Mouse (Mus musculus) small intestine, adult 2 months (tissue): ENCODE results near the gene Hoxa10. TPM values are rescaled to one million over a fixed set of nuclear protein-coding genes. Genes with fewer than 3 reads are reported as not detected.

Experiments used
- H3K27ac ChIP-seq: fragments of 200-500 bp; 2 replicates; pipeline ENCODE4 v1.5.1; 2012; ENCODE audit warnings: low read depth, low read length, control low read depth, inconsistent platforms; ENCODE audit not compliant: insufficient read depth
- H3K27me3 ChIP-seq: fragments of 200-500 bp; 2 replicates; pipeline ENCODE4 v1.6.1; 2012; ENCODE audit warnings: mild to moderate bottlenecking, moderate library complexity, low read length, inconsistent platforms; ENCODE audit not compliant: control insufficient read depth, insufficient read depth
- H3K36me3 ChIP-seq: fragments of 200-500 bp; 2 replicates; pipeline ENCODE4 v1.6.1; 2012; ENCODE audit warnings: mild to moderate bottlenecking, low read length, control low read depth, inconsistent platforms; ENCODE audit not compliant: control insufficient read depth, insufficient read depth
- H3K4me1 ChIP-seq: fragments of 200-500 bp; 2 replicates; pipeline ENCODE4 v1.6.1; 2012; ENCODE audit warnings: low read length, inconsistent platforms, mixed read lengths; ENCODE audit not compliant: control insufficient read depth, insufficient read depth, insufficient read length
- H3K4me3 ChIP-seq: fragments of 200-500 bp; 2 replicates; pipeline ENCODE4 v1.5.1; 2012; ENCODE audit warnings: low read depth, mild to moderate bottlenecking, control low read depth, inconsistent platforms, low read length, moderate library complexity
- CTCF ChIP-seq: fragments of 200-500 bp; IDR thresholded peaks from 2 replicates; pipeline ENCODE4 v1.5.1; 2012; ENCODE audit warnings: low read depth, mild to moderate bottlenecking, control low read depth, inconsistent platforms, low read length, moderate library complexity, mixed read lengths; ENCODE audit not compliant: insufficient replicate concordance, insufficient read length; ENCODE audit errors: extremely low read depth
- POLR2A ChIP-seq: fragments of 200-500 bp; IDR thresholded peaks from 2 replicates; pipeline ENCODE4 v1.6.1; 2012; ENCODE audit warnings: low read depth, mild to moderate bottlenecking, control low read depth, inconsistent platforms, low read length, moderate library complexity
- WGBS: fragments of 180-500 bp; shearing (Covaris S2); methylation state at CpG from one replicate; pipeline ENCODE4 v1.1.7; 2018; 5-methylcytosine and 5-hydroxymethylcytosine counted together
- polyA plus RNA-seq: library from polyadenylated mRNA; depleted of rRNA; stranded (reverse); fragments of >200 nt; gene quantifications from 2 replicates; pipeline ENCODE4 v1.2.3, GENCODE M21; 2012

The Hoxa10 gene
- polyA plus RNA-seq, 1 experiment = not detected

DNA sequence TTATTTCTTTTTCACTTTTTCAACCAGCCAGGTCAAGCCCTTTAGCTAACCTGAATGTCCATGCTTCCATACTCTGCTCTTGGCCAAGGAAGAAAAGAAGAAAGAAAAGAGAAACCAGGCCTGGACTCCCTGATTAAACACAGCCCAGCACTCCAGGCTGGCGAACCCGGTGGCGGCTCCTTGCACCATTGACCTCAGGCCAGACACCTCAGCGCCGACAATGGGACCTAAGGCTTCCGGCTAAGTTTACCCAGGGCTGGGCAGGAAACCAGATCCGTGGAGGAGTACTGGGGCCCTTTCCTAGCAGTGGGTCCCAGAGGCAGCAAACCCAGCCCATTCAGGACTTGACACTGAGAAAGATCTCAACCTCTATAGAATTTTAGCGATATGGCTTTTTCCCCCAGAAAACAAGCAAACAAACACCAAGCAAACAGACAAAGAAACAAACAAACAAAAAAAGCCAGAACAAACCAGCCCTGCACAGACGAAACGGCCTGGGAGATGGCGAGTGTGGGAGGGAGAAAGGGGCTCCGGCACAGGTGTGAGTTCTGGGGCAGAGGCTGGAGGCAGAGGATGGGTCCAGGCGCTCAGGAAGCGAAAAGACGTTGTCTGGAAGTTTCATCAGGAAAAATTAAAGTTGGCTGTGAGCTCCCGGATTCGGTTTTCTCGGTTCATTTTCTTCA is 8.6 kb downstream of the Hoxa10 start:
- TF ChIP-seq POLR2A = no peak
- TF ChIP-seq CTCF = no peak
- Histone ChIP-seq H3K4me1 (no peaks in the 10 kb centered on the region; the same call in 1 of the 2 replicates), H3K36me3 (no peaks in the 10 kb centered on the region), H3K27ac (no peak overlapping the region), H3K27me3 (peaks cover 87% of the 10 kb centered on the region), H3K4me3 (no peak overlapping the region)
- 4% methylated on average over 18 of the region's 18 CpGs for WGBS

DNA sequence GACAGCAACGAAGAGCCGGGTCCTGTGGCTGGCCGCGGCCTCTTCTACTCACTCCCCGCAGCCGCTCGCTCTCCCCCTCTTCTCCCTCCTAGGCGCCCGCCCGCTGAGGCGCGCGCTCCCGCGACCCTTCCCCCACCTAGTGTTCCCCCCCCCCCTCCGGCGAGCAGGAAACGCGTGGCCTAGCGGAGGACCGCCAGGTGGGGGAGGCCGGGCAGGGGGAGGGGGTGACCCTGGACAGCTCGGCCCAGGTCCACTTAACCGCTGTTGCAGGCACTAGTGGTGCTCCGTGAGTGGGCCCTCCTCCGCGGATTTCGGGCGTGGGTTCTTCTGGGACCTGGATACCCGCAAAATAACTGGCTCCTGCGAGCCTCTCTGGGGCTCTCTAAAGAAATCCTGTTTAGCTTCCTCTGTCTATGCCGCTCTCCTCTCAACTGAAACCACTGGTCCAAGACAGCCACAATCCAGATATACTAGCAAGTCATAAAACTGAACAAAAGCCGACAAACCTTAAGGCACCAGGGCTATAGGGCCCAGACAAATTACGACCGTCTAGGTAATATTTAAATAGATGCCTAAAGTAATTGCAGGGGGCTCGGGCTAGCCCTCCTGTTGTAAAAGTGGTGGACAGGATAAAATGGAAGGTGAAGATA is 10.0 kb downstream of the Hoxa10 start, which contains the start of gene Hoxa9:
Gene Hoxa9, minus strand, starts transcription at position 574 of the 650 bp plus-strand sequence.
- Histone ChIP-seq H3K4me1 (peaks cover 4% of the 10 kb centered on the region; the same call in 1 of the 2 replicates), H3K27ac (no peak within 1 kb of the TSS), H3K27me3 (peaks cover 92% of the 10 kb centered on the region), H3K36me3 (no peaks in the 10 kb centered on the region), H3K4me3 (no peak within 1 kb of the TSS)
- TF ChIP-seq CTCF = no peak
- TF ChIP-seq POLR2A = no peak
- 4% methylated on average over 23 of the region's 36 CpGs for WGBS

- Histone ChIP-seq H3K4me1 (peaks cover 4% of the 10 kb centered on the region; the same call in 1 of the 2 replicates), H3K27me3 (peaks cover 92% of the 10 kb centered on the region), H3K36me3 (no peaks in the 10 kb centered on the region), H3K27ac (no peak overlapping the region), H3K4me3 (no peak overlapping the region)
- TF ChIP-seq CTCF (no peak), POLR2A (no peak)
- WGBS = 4% methylated on average over 44 of the region's 44 CpGs
Measured at GRCm38 (mm10) chr6:52229558-52230416, 10.9 kb downstream of the Hoxa10 start.

DNA sequence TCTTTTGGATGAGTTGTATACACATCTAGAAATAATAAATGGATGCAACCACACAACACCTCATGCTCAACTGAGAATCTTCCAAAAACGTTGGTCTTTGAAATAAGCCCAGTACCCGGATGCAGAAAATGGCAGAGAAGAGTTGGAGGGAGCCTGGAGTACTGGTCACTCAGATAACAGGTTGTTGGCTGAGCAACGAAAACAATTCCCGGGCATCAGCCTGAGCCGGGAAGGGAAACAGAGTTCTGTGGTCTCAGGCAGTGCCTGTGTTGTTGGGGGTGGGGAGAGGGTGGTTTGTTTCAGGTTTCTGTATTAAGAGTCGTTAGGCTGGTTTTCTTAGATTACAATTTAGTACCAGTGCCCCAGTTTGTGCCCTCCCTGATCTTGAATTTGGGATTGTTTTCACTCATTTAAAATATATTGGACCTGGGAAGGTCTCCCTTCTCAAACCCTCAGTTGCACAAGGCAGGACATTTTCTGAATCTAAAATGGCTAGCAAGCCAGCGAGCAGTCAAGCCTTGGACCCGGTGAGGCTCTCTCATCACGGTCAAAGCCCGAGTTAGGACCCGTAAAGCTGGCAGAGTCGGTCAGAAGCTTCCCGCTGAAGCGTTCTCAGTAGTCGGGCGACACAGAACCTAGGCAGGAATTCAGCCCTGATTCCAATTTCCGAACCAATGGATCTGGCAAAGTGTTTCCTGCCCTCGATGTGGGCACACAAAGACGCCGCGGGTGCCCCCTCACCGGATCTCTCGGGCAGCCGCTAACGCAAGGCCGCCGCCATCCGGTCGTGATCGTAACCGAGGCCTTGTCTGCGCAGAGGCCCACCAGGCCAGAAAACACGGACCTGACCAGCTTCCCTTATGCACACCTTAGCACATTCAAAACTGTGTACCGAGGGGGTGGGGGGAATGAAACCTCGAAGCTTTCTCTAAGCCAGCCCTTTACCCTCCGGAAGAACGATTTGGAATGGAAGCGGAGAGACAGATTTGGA is 11.9 kb downstream of the Hoxa10 start:
- Histone ChIP-seq H3K27me3 (peaks cover 91% of the 10 kb centered on the region), H3K4me1 (peaks cover 4% of the 10 kb centered on the region; the same call in 1 of the 2 replicates), H3K4me3 (no peak overlapping the region), H3K27ac (no peak overlapping the region), H3K36me3 (no peaks in the 10 kb centered on the region)
- WGBS = 6% methylated on average over 38 of the region's 38 CpGs
- TF ChIP-seq POLR2A = no peak
- TF ChIP-seq CTCF = no peak

DNA sequence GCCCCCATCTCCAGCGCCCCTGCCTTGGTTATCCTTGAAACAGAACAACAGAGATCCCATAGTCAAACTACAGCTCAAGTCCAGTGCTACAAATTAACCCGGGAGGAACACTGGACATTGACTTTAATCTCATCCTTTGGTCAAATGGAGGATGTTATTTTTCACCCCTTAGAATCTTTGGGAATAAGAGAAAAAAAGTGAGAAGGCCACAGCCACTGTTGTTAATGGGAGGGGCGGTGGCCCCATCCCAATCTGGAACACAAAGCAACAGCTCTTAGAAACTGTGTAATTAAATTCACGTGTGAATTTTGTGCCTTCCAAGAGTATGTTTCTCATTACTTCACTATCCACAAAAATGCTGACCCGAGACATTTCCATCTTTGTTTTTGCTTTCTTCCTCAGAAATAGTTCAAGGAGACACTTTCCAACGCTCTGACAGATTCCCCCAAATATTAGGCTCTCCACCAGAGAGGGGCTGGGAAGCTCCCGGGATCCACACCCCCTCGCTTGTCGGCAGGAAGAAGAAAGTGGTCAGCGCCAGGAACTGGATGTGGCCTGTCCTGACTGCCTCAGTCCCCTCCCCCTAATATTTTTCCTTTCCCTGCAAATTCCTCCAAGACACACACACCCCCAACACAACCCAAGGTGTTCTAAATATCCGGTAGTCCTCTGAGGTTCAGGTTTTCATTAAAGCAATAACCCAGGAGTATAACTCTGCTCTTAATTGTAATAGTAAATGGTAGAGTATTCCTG is 13.0 kb downstream of the Hoxa10 start:
- Histone ChIP-seq H3K4me1 (peaks cover 4% of the 10 kb centered on the region; the same call in 1 of the 2 replicates), H3K27ac (no peak overlapping the region), H3K27me3 (peaks cover 85% of the 10 kb centered on the region), H3K36me3 (no peaks in the 10 kb centered on the region), H3K4me3 (no peak overlapping the region)
- TF ChIP-seq CTCF (no peak), POLR2A (no peak)
- 16% methylated on average over 11 of the region's 11 CpGs for WGBS

- no peaks in the 10 kb centered on the region for H3K36me3 ChIP-seq
- no peak overlapping the region for H3K27ac ChIP-seq
- H3K4me1 ChIP-seq = peaks cover 5% of the 10 kb centered on the region; the same call in 1 of the 2 replicates
- 7% methylated on average over 26 of the region's 26 CpGs for WGBS
- no peak overlapping the region for H3K4me3 ChIP-seq
- TF ChIP-seq CTCF (no peak), POLR2A (no peak)
- peaks cover 85% of the 10 kb centered on the region for H3K27me3 ChIP-seq
Measured at GRCm38 (mm10) chr6:52226569-52227257, 13.9 kb downstream of the Hoxa10 start.
